Mouse (Mus musculus) CH12.LX (cell line): ENCODE data around the gene Hoxa7.

Experiments used
- CTCF ChIP-seq, 2 experiments: IDR thresholded peaks in 1 of 2; conservative IDR thresholded peaks in 1 of 2; 2 replicates each; pipeline ENCODE4 v1.5.1; 2011 to 2012; ENCODE audit warnings: low read depth in 2 of 2, low read length in 2 of 2, improper control_type of control experiment in 1 of 2, inconsistent platforms in 1 of 2, mild to moderate bottlenecking in 1 of 2, moderate library complexity in 1 of 2
- TCF12 ChIP-seq: IDR thresholded peaks from 2 replicates; pipeline ENCODE4 v1.6.1; 2014; ENCODE audit warnings: low read depth, mild to moderate bottlenecking, inconsistent platforms, low read length, improper control_type of control experiment
- UBTF ChIP-seq: IDR thresholded peaks from 2 replicates; pipeline ENCODE4 v1.6.1; 2012; ENCODE audit warnings: low read depth, mild to moderate bottlenecking, inconsistent platforms, low read length, improper control_type of control experiment, moderate library complexity
- ZC3H11A ChIP-seq: IDR thresholded peaks from 2 replicates; pipeline ENCODE4 v1.6.1; 2012; ENCODE audit warnings: low read depth, mild to moderate bottlenecking, inconsistent platforms, low read length, improper control_type of control experiment

DNA sequence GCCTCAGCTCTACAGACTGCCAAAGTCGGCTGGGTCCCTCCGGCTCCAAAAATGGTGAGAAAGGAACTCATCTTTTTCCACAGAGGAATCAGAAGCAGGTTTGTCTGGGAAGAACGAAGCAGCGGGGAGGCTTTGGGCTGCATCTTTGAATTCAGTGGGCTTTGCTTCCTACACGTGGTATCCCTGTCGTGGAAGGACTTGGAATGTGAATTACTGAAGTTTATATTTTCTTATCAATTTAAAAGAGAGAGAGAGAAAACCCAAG lies 41.6 kb upstream of the Hoxa7 start:
- TF ChIP-seq UBTF (no peak), ZC3H11A (no peak), CTCF (conservative IDR thresholded peaks at IDR 0.05 in 1 of 2, IDR thresholded peaks at IDR 0.05 in 1 of 2; ENCODE audit: low read depth in 2 of 2, low read length in 2 of 2) (no peak), TCF12 (no peak)
